Mouse (Mus musculus): Measurements from ENCODE around the gene Cstad. TPM values are rescaled to one million over a fixed set of nuclear protein-coding genes. Genes with fewer than 3 reads are reported as not detected.

Gene Cstad
- polyA plus RNA-seq (2012) = 0.16 and 0.21 TPM in 2 replicates

DNA sequence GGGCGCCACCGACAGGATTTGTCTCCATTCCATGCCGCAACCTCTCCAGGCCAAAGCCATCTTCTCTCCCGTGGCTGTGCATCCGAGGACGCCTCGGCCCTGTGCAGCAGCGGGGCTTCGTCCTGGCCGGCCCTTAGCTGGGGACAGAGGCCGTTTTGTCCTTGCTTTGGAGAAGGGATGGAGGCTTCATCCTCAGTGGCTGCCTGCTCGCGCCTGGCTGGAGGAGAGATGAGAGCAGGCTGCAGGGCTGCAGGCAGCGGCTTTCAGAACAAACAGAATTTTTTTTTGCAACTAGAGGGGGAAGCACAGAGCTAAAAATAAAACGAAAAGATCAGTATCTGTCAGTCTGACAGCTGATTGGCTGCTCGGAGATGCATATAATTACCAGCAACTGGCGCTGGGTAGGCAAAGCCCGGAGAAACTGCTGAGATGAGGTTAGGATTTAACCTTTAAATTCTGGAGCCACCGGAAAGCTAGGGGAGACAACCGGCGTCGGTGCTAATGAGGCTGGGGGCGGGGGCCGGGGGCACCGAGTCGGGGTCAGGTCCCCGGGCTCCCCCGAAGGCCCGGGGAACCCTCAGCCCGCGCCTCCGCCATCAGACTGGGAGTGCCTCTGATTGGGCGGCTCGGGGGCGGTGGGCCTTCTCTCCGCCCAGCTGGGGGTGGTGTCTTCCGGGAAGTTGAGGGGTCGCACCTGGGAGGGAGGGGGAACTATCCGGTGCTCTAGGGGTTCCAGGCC lies at the start of gene Cstad:
Cstad (plus strand) TSS at position 400 of the 739 bp plus-strand sequence.
- no peak for TF ChIP-seq GATA1 (IDR thresholded peaks at IDR 0.05; ENCODE audit: low read length)

DNA sequence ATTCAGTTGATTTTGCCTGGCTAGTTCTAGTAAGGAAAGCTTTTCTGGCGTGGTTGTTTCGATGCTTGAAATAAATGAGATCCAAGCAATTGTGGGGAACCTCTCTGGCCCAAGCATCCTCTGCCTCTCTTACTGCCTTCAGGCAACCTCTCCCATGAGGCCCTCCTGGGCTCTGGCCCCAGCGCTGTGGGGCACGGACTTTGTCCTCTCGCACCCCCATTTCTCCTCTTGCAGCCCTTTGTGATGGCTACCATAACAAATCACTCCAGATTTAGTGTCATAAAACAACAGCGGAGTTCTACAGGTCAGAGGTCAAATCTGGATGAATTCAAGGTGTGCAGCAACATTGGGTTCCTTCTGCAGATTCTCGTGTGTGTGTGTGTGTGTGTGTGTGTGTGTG lies 49.1 kb upstream of the Cstad start:
- TF ChIP-seq GATA1 (IDR thresholded peaks at IDR 0.05; ENCODE audit: low read length) = no peak

DNA sequence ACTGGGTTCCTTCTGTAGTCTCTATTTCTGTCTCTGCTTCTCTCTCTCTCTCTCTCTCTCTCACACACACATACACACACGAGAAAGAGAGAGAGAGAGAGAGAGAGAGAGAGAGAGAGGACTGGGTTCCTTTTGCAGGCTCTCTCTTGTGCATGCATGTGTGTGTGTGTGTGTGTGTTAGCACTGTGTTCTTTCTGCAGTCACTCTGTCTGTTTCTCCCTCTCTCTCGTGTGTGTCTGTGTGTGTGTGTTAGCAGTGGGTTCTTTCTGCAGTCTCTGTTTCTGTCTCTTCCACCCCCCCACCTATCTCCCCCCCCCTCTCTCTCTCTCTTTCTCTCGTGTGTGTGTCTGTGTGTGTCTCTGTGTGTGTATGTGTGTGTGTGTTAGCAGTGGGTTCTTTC lies 48.6 kb upstream of the Cstad start:
- no peak for TF ChIP-seq GATA1 (IDR thresholded peaks at IDR 0.05; ENCODE audit: low read length)

DNA sequence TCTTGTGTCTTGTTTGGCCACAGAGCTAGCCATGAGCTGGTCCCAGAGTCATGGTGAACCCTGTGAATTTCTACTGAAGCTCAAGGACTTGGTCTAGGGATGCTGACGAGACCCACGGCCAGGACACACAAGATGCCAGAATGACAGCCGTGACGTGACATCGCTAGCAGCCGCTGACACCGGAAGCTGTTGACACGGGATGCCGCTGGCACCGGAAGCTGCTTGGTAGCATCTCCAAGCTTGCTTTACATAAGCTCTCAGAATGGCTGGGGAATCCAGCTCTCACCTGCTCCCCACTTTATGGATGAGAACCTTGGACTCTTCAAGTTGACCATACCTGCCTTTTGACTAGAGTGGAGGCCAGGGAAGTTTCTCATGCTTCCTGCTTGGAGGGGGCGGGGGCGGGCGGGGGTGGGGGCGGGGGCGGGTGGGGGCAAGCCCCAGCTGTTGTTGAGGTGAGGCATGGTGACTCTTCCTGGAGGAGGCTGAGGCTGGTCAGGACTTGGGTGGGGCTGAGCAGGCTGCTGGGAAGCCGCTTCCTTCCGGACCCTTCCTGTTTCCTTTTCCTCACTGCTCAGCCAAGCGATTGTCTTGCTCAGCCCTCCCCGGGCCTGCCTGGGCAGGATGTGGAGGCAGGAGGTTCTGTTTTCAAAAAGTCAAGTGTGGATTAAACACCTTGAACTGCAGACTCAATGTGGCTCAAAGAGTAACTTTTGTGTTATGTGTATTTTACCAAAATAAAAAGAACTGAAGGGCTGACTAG lies 47.2 kb upstream of the Cstad start:
- no peak for TF ChIP-seq GATA1 (IDR thresholded peaks at IDR 0.05; ENCODE audit: low read length)

DNA sequence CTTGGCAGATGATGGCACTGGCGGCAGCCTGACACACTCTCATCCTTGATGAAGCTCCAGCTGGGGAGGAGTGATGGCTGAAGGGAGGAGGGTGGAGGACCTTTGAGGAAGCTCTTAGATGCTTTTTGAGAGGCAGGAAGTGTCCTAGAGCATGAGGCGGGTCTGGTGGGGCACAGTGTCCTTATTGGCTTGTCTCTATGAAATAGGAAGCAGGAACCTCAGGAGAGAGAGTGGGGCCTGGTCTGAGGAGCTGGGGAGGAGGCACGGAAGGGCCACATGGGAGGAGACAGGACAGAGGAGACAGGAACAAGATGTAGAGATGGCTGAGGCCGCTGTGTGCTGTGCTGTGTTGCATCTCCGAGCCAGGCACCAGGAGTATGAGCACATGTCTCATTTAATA lies 43.3 kb upstream of the Cstad start:
- TF ChIP-seq GATA1 (IDR thresholded peaks at IDR 0.05; ENCODE audit: low read length) = no peak

DNA sequence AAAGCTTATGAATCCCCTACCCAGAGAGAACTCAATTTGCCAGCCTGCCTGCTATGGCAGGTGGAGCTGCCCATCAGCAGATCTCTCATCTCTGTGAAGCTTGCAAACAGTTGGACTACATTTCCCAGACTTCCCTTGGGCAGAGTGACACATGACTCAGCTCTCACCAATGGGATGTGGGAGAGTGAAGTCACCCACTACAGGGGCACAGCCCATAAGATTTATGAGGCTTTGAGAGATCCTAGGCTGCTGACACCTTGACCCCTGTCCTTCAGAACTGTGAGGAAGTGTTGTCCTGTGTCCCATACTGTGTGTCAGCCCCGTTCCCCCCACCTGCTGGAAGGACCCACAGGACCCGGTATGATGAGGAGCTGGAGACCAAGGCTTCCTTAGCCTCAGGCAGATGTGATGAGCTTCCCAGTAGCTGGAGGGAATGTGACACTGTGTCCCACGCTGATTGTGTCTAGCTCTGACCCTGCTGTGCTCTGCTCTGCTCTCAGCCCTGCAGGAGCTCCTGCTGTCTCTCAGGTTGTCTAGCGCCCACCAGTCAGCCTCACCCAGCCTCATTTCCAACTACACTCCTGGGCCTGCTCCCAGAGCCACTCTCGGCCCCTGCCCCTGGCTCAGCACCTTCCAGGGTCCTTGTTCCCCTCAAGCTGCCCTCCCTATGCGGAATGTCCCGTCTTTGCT lies 40.8 kb upstream of the Cstad start:
- no peak for TF ChIP-seq GATA1 (IDR thresholded peaks at IDR 0.05; ENCODE audit: low read length)

DNA sequence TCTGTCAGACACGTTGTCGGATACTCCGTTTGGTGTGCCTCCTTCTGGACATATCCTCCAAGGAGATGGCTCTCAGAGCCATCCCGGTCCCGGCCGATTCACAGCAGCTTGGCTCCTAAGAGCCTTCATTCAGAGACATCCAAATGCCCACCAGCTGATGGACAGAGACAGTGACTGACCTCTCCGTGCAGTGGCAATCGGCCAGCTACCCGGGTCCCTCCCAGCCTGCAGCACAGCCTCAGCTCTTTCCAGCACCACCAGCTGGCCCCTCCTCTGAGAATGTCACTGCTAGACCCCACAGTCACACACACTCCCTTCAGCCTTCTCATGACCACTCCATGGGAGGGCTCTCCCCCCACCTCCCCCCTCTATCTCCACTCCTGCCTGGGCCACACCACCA lies 39.6 kb upstream of the Cstad start:
- no peak for TF ChIP-seq GATA1 (IDR thresholded peaks at IDR 0.05; ENCODE audit: low read length)

DNA sequence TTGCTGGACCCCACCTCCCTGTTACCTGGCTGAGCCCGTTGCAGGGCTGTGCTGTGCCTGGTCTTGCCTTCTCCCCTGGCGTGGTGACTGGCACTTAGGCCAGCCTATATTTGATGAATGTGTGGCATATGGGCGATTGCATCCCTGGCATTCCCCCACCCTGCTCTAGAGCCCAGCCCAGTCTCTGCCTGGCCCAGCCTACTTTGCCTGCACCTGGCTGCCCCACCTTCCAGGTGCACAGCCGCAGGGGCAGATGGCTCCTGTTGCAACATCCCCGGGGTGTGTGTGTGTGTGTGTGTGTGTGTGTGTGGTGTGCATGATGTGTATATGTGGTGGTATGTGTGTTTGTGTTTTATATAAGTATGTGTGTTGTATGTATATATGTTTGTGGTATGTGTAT lies 38.3 kb upstream of the Cstad start:
- no peak for TF ChIP-seq GATA1 (IDR thresholded peaks at IDR 0.05; ENCODE audit: low read length)

DNA sequence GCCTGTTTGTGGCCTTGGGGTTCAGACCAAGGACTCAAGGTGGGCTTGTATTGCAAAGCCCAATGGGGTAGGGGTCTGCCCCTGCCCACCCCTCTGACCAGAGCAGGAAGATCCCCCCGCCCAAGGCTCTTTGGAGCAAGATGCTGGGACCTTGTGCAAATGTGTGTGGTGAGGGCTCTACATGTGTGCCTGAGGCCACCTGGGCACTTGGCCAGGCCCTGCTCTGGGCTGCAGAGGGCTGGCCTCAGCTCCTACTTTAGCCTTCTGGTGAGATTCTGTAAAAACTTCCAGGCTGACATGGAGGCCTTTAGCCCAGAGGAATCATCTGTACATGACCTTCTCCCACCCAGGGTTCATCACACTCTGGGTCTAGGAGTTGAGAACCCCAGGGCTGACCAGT lies 35.3 kb upstream of the Cstad start:
- no peak for TF ChIP-seq GATA1 (IDR thresholded peaks at IDR 0.05; ENCODE audit: low read length)

DNA sequence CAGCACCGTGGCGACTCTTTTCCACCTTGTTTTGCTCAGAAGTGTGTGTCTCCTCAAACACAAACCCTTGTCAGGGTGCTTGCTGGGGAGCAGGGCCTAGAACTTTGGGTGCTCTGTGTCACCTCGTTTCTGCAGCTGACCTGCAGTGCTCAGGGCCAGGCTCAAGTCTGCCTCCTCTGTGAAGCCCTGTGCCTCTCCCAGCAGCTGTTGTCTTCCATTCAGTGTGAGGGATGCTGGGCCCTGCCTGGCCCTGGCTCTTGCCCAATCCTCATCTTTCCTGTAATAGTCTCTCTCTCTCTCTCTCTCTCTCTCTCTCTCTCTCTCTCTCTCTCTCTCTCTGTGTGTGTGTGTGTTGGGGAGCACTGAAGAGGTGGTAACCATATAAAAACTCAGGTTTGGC lies 32.3 kb upstream of the Cstad start:
- no peak for TF ChIP-seq GATA1 (IDR thresholded peaks at IDR 0.05; ENCODE audit: low read length)

DNA sequence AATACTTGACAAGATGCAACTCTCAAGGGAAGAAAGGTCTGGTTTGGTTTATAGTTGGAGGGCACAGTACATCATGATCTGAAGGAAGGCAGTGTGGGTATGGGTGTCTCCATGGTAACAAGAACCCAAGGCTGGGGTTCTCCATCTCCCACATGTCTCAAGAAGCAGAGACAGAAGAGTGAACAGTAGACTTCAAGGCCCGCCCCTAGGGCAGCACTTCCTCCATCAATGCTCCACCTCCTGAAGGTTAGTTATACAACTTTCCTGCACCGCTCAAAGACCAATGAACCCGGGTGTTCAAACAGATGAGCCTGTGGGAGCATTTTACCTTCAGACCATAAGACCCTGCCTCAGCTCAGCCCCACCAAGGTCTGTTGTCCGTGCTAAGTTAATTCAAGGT lies 23.2 kb upstream of the Cstad start:
- no peak for TF ChIP-seq GATA1 (IDR thresholded peaks at IDR 0.05; ENCODE audit: low read length)

DNA sequence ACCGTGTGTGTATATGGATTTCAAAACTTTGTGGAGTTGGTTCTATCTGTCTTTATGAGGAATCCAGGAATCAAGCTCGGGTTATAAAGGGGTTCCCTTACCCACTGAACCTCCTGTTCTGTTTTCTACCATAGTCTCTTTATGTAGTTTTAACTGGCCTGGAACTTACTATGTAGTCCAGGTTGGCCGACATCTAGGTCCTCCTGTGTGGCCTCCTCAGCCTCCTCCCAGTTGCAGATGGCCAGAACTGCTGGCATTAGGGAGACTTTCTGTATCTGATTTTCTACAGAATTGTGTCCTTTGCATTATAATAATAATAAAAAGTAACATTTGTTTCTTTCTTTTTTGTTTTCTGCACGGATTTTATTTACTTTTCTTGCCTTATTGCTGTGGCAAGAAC lies 21.3 kb upstream of the Cstad start:
- no peak for TF ChIP-seq GATA1 (IDR thresholded peaks at IDR 0.05; ENCODE audit: low read length)

DNA sequence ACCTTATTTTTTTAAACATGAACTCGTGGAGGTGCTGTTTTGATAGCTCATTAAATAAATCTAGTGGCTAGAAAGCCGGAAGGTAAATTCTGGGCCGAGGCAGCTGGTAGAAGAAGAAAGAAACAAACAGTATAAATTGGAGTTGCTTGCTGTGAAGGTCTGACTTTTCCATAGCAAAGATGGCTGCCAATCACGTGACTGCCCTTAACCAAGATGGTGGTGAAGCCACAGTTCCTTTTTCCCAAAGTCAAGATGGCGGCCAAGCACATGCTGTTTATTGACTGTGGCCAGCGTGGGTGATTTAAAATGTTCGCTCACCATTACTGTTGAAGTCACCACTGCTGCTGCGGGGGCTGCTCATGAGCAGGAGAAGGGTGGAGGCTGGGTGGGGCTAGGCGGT lies 17.8 kb upstream of the Cstad start:
- TF ChIP-seq GATA1 (IDR thresholded peaks at IDR 0.05; ENCODE audit: low read length) = no peak

DNA sequence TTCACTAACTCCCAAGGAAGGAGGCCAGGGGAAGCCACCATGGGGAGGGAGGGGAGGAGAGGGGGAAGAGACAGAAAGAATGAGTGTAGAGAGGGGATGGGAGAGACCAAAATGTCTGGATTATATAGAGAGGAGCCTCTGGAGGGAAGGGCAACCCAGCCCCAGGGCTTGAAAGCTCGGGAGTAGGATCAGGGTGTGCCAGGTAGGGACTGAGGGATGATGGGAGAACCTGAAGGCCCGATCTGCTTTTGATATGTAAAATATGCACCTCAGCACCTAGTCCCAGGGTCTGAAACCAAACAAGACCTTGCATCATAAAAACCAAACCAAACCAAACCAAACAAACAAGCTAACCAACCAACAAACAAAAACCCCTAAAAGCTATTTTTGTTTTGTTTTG lies 16.8 kb upstream of the Cstad start:
- no peak for TF ChIP-seq GATA1 (IDR thresholded peaks at IDR 0.05; ENCODE audit: low read length)

DNA sequence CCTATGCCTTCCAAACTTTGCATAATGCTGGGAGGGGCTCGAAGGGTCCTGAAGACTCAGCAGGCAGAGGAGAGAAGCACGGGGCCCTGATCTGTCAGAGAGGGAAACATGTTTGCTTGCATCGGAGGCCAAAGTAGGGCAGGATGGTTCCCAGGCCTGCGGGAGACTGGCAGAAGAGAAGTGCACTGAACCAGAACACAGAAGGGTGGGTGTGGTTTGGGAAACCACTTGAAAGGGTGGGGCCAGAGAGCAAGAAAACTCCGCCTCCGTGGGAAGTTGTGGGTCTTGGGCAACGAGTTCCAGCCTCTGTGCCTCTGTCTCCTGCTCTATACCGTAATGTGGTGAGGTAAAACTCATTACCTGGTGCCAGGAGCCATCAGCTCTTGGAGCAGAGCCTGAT lies 7.7 kb upstream of the Cstad start:
- no peak for TF ChIP-seq GATA1 (IDR thresholded peaks at IDR 0.05; ENCODE audit: low read length)

DNA sequence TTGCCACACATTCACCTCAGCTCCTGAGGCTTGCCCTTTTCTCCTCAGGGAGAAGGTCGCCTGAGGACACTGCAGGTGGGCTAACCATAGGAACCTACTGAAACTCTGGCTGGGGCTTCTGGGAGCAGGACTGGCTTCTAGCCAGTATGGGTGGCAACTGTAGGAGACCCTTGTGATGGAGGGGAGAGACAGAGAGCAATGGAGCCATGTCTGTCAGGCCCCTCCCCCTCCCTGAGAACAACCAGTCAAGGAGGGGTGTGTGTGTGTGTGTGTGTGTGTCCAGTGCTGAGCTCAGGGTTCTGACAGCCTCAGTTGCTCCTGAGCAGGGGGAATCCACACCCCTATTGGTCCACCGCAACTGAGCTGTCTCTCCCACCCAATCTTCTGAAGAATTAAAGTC lies 7.2 kb upstream of the Cstad start:
- no peak for TF ChIP-seq GATA1 (IDR thresholded peaks at IDR 0.05; ENCODE audit: low read length)
